ENCODE assay signal across 14 mouse cellular contexts in genomic region chr4:151538446-151539166, GRCm38 (mm10).
DNase-seq lines count a peak whose midpoint lies in the region; ATAC-seq lines count a peak whose summit lies in the region.
"Had no signal": no experiment of that assay in that cellular context is flagged by ENCODE, and none has a peak within 500 bp of the region (broad histone marks: within the 10 kb centered on the region; RNA-seq: fewer than 3 reads in every experiment).

No protein-coding gene starts in this region.

- DNase-seq in brain, adult 2 months (ENCODE audit: low read depth, low spot score) = peak; percentile 60
- no peak for DNase-seq in hindbrain, embryonic 10.5 days (ENCODE audit: low spot score)
- peak; percentile 67 for DNase-seq in midbrain, embryonic 14.5 days
- DNase-seq in thymus, postnatal 25 days = no peak
- no peak for DNase-seq in left cerebral cortex, postnatal 4 days
- DNase-seq in heart, adult 11 months = no peak
- DNase-seq: heart, postnatal 10 days; kidney, adult 18-20 months; thymus, postnatal 4 days had no signal

- no peak overlapping the region for H3K27ac ChIP-seq in kidney, embryonic 16.5 days (ENCODE audit: low read length)
- no peak overlapping the region for H3K27ac ChIP-seq in kidney, embryonic 14.5 days (ENCODE audit: low read depth, low read length)
- H3K27ac ChIP-seq in hindbrain, embryonic 10.5 days = peak overlapping the region; percentile 66
- peak overlapping the region; percentile 71 for H3K27ac ChIP-seq in midbrain, embryonic 14.5 days (replicated peaks; ENCODE audit: low read depth, low read length)
- H3K27ac ChIP-seq: left cerebral cortex, adult 2 months had no signal

- H3K9me3 ChIP-seq in kidney, embryonic 16.5 days (ENCODE audit: low read length) = no peaks in the 10 kb centered on the region
- no peaks in the 10 kb centered on the region for H3K9me3 ChIP-seq in kidney, embryonic 14.5 days (ENCODE audit: control insufficient read depth, low read length)
- no peaks in the 10 kb centered on the region for H3K9me3 ChIP-seq in hindbrain, embryonic 10.5 days
- no peaks in the 10 kb centered on the region for H3K9me3 ChIP-seq in midbrain, embryonic 14.5 days (ENCODE audit: control insufficient read depth, low read length)

- no peak overlapping the region for H3K9ac ChIP-seq in kidney, embryonic 16.5 days (replicated peaks; ENCODE audit: low read length)
- H3K9ac ChIP-seq in kidney, embryonic 14.5 days (ENCODE audit: low read depth, low read length) = no peak overlapping the region
- peak overlapping the region; percentile 20; the same call in 1 of the 2 replicates for H3K9ac ChIP-seq in midbrain, embryonic 14.5 days (replicated peaks; ENCODE audit: low read length)

- WGBS in kidney, embryonic 16.5 days = 44% methylated on average over 18 of the region's 18 CpGs
- 45% methylated on average over 18 of the region's 18 CpGs for WGBS in kidney, embryonic 14.5 days
- 52% methylated on average over 18 of the region's 18 CpGs for WGBS in hindbrain, embryonic 10.5 days
- 28% methylated on average over 18 of the region's 18 CpGs for WGBS in midbrain, embryonic 14.5 days

- H3K4me3 ChIP-seq in kidney, embryonic 16.5 days (ENCODE audit: low read length) = no peak overlapping the region
- H3K4me3 ChIP-seq in kidney, embryonic 14.5 days (ENCODE audit: low read length) = no peak overlapping the region
- H3K4me3 ChIP-seq in hindbrain, embryonic 10.5 days = no peak overlapping the region
- no peak overlapping the region for H3K4me3 ChIP-seq in midbrain, embryonic 14.5 days (replicated peaks; ENCODE audit: low read depth, low read length)
- H3K4me3 ChIP-seq: left cerebral cortex, adult 2 months had no signal

- H3K4me2 ChIP-seq in kidney, embryonic 16.5 days (replicated peaks; ENCODE audit: low read depth, low read length) = no peak overlapping the region
- H3K4me2 ChIP-seq in kidney, embryonic 14.5 days (replicated peaks; ENCODE audit: low read depth, low read length) = no peak overlapping the region
- no peak overlapping the region for H3K4me2 ChIP-seq in midbrain, embryonic 14.5 days (ENCODE audit: low read length)
- H3K4me2 ChIP-seq: liver, embryonic 11.5 days had no signal

- H3K27me3 ChIP-seq in kidney, embryonic 16.5 days (ENCODE audit: insufficient read depth, low read length) = no peaks in the 10 kb centered on the region; the same call in 1 of the 2 replicates
- H3K27me3 ChIP-seq in kidney, embryonic 14.5 days (ENCODE audit: control insufficient read depth, insufficient read depth, low read length) = no peaks in the 10 kb centered on the region; the same call in 1 of the 2 replicates
- H3K27me3 ChIP-seq in hindbrain, embryonic 10.5 days (ENCODE audit: insufficient read depth, poor library complexity, severe bottlenecking) = peaks cover 10% of the 10 kb centered on the region
- no peaks in the 10 kb centered on the region; the same call in 1 of the 2 replicates for H3K27me3 ChIP-seq in midbrain, embryonic 14.5 days (ENCODE audit: control insufficient read depth, insufficient read depth, low read length)

- no peaks in the 10 kb centered on the region for H3K36me3 ChIP-seq in kidney, embryonic 16.5 days (ENCODE audit: insufficient read depth, low read length)
- H3K36me3 ChIP-seq in kidney, embryonic 14.5 days (ENCODE audit: control insufficient read depth, insufficient read depth, low read length) = no peaks in the 10 kb centered on the region
- no peaks in the 10 kb centered on the region for H3K36me3 ChIP-seq in hindbrain, embryonic 10.5 days
- H3K36me3 ChIP-seq in midbrain, embryonic 14.5 days (ENCODE audit: control insufficient read depth, insufficient read depth, low read length) = no peaks in the 10 kb centered on the region

- peaks cover 14% of the 10 kb centered on the region for H3K4me1 ChIP-seq in kidney, embryonic 16.5 days (ENCODE audit: insufficient read depth, low read length)
- peaks cover 27% of the 10 kb centered on the region; the same call in 1 of the 2 replicates for H3K4me1 ChIP-seq in kidney, embryonic 14.5 days (ENCODE audit: control insufficient read depth, insufficient read depth, low read length)
- peaks cover 55% of the 10 kb centered on the region for H3K4me1 ChIP-seq in hindbrain, embryonic 10.5 days (replicated peaks)
- H3K4me1 ChIP-seq in midbrain, embryonic 14.5 days (ENCODE audit: control insufficient read depth, insufficient read depth, low read length) = peaks cover 28% of the 10 kb centered on the region

- peak; percentile 56; the same call in 1 of the 2 replicates for ATAC-seq in kidney, embryonic 16.5 days (ENCODE audit: low FRiP score, low TSS enrichment)
- ATAC-seq in kidney, embryonic 14.5 days (ENCODE audit: low FRiP score, low TSS enrichment) = no peak
- peak; percentile 40; the same call in 1 of the 2 replicates for ATAC-seq in midbrain, embryonic 14.5 days (ENCODE audit: low FRiP score, low TSS enrichment)
- ATAC-seq: lung, postnatal 0 days had no signal

- intact Hi-C loops in left cerebral cortex, postnatal 4 days (cut with DNase I) = no loop called here

Comparison
In these comparisons a context has a peak if more than half of its experiments do, and no peak if none do; other contexts are left out.
1. H3K27ac ChIP-seq: peak in hindbrain, embryonic 10.5 days (single experiment) and midbrain, embryonic 14.5 days (single experiment); none in kidney, embryonic 16.5 days (single experiment) and kidney, embryonic 14.5 days (single experiment).
2. DNase-seq: peak in brain, adult 2 months (single experiment) and midbrain, embryonic 14.5 days (single experiment); none in hindbrain, embryonic 10.5 days (single experiment), thymus, postnatal 25 days (single experiment), left cerebral cortex, postnatal 4 days (single experiment) and heart, adult 11 months (single experiment).